Mouse (Mus musculus) lung, adult 2 months (tissue): ENCODE results near the gene Tyw1.

Experiments used
- CTCF ChIP-seq: fragments of 200-500 bp; IDR thresholded peaks from 2 replicates; pipeline ENCODE4 v1.5.1; 2011; ENCODE audit warnings: mild to moderate bottlenecking, low read length, control low read depth; ENCODE audit not compliant: insufficient read depth
- POLR2A ChIP-seq: fragments of 200-500 bp; IDR thresholded peaks from 2 replicates; pipeline ENCODE4 v1.6.1; 2011; ENCODE audit warnings: low read depth, mild to moderate bottlenecking, control low read depth, low read length, borderline replicate concordance; ENCODE audit errors: extremely low read depth

DNA sequence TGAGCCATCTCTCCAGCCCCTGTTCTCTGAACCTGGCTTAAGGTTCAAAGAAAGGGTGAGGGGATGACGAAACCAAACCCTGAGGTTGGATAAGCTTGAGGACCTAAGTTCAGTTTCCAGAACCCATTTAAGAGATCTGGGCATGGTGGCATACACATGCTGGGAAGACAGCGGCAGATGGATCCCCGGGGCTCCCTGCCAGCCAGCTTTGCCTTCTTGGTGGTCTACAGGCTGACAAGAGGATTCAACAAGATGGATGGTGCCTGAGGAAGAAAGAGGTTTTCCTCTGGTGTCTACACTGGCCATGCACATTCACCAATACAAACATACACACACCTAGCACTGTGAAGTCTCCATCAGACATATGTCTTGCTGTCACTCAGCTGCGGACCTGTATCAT lies 37.6 kb downstream of the Tyw1 start:
- TF ChIP-seq CTCF: no peak
- TF ChIP-seq POLR2A: no peak
